Mouse (Mus musculus): Measurements from ENCODE around the gene Appl2. TPM values are rescaled to one million over a fixed set of nuclear protein-coding genes. Genes with fewer than 3 reads are reported as not detected.
A peak's percentile ranks its signal among the peaks of the same experiment; 100 is the strongest.

Appl2 gene
- polyA plus RNA-seq, 1 experiment from 2014 or later, result 29.9 TPM

DNA sequence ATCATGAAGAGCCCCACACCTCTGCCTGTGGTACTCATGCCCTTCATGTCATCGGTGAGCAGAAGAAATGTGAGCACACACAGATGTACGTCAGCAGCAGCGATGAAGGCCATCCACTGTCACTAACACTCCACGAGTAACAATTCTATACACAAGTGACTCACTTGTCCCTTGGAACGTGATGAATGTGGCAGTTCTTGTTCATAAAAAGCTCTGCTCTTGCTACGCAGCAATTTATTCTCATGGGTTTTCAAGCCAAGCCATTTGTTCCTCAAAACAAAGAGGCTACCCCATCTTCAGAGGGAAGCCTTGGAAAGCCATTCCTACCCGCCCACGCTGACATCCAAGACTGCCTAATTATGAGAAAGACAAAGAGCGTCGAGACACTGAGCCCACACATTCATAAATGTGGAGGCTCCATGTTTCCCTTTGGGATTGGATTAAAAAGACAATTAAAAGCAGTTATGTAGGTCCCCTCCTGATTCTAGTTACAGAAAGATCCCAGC is 8.6 kb downstream of the Appl2 start:
- Histone ChIP-seq H3K9ac (ENCODE audit: low read depth, low read length) (no peak overlapping the region), H3K27ac (ENCODE audit: low read depth, low read length) (no peak overlapping the region), H3K9me3 (ENCODE audit: control insufficient read depth, low read length) (no peaks in the 10 kb centered on the region), H3K4me3 (ENCODE audit: low read depth, low read length) (no peak overlapping the region), H3K36me3 (ENCODE audit: control insufficient read depth, insufficient read depth, low read length) (no peaks in the 10 kb centered on the region), H3K4me1 (replicated peaks; ENCODE audit: control insufficient read depth, insufficient read depth, low read length) (peaks cover 28% of the 10 kb centered on the region), H3K27me3 (replicated peaks; ENCODE audit: control insufficient read depth, insufficient read depth, low read length) (no peaks in the 10 kb centered on the region), H3K4me2 (no peak overlapping the region)
- ATAC-seq (replicated peaks; ENCODE audit: low FRiP score) (no peak), DNase-seq (ENCODE audit: low spot score) (no peak)
- WGBS, result 89% methylated on average over 10 of the region's 10 CpGs

DNA sequence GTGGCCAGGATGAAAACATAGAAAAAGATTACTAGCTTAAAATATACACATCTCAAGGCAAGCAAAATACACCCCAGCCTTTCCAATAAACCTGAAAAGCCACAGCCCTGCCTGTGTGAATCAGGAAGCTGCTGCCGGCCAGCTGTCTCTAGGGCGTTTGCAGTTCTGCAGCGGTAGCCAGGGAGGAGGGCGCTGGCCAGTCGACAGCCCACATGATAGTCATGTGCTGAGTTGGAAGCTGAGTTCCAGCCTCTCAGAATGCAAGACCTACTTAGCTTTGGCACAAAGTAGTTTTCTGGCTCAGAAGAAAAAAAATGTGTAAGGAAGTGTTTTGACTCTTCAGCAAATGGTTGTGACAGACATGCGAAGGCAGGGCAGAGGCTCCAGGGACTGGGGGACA is 11.2 kb downstream of the Appl2 start:
- WGBS, result 17% methylated on average over 6 of the region's 6 CpGs
- Histone ChIP-seq H3K27me3 (replicated peaks; ENCODE audit: control insufficient read depth, insufficient read depth, low read length) (no peaks in the 10 kb centered on the region), H3K4me3 (ENCODE audit: low read depth, low read length) (no peak overlapping the region), H3K4me2 (no peak overlapping the region), H3K9me3 (ENCODE audit: control insufficient read depth, low read length) (no peaks in the 10 kb centered on the region), H3K9ac (ENCODE audit: low read depth, low read length) (no peak overlapping the region), H3K4me1 (replicated peaks; ENCODE audit: control insufficient read depth, insufficient read depth, low read length) (peaks cover 25% of the 10 kb centered on the region), H3K27ac (ENCODE audit: low read depth, low read length) (no peak overlapping the region), H3K36me3 (ENCODE audit: control insufficient read depth, insufficient read depth, low read length) (no peaks in the 10 kb centered on the region)
- DNase-seq (ENCODE audit: low spot score), result no peak
- ATAC-seq (replicated peaks; ENCODE audit: low FRiP score), result 0 out of 2 replicates have a peak, but pooled peaks have one; percentile 52

DNA sequence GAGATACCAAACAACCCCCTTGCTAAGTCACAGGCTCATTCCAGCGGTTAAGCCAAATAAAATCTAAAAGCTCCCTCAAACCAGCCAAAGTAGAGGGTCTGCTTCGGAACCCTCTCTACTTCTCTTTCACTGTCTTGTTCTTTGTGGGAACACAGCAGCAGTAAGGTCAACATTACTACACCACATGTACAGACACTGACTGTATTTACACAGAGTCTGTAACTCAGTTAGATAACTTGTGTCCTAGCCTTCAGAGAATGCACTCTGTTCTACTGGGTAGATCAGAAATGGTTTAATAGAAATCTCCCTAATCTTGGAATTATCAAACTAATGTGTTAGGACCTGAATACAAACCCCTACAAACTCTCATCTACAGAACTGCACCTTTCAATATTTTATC is 12.3 kb downstream of the Appl2 start:
- ATAC-seq (replicated peaks; ENCODE audit: low FRiP score), result no peak
- Histone ChIP-seq H3K27me3 (replicated peaks; ENCODE audit: control insufficient read depth, insufficient read depth, low read length) (no peaks in the 10 kb centered on the region), H3K4me3 (ENCODE audit: low read depth, low read length) (no peak overlapping the region), H3K9ac (ENCODE audit: low read depth, low read length) (no peak overlapping the region), H3K27ac (ENCODE audit: low read depth, low read length) (no peak overlapping the region), H3K4me2 (no peak overlapping the region), H3K36me3 (ENCODE audit: control insufficient read depth, insufficient read depth, low read length) (no peaks in the 10 kb centered on the region; the same call in 1 of the 2 replicates), H3K9me3 (ENCODE audit: control insufficient read depth, low read length) (no peaks in the 10 kb centered on the region), H3K4me1 (replicated peaks; ENCODE audit: control insufficient read depth, insufficient read depth, low read length) (peaks cover 25% of the 10 kb centered on the region)
- WGBS, result 78% methylated on average over 2 of the region's 2 CpGs
- no peak for DNase-seq (ENCODE audit: low spot score)

DNA sequence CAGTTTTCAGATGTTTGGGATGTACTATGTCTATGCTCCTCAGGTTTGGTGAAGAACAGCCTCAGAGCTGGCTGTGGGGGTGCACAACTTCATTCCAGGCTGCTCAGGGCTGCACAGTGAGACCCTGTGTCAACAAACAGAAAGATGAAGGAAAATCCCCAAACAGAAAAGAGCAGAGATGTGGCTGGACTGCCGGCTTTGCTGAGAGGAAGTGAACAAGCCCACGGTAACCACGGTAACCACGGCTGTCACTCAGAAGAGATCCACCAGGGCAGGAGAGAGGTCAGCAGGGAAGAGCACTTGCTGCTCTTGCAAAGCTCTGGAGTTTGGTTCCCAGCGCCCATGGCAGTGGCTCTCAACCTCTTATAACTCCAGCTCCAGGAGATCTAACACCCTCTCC is 14.1 kb downstream of the Appl2 start:
- H3K9ac ChIP-seq (ENCODE audit: low read depth, low read length), result no peak overlapping the region
- H3K27me3 ChIP-seq (replicated peaks; ENCODE audit: control insufficient read depth, insufficient read depth, low read length), result no peaks in the 10 kb centered on the region
- 14% methylated on average over 5 of the region's 5 CpGs for WGBS
- H3K9me3 ChIP-seq (ENCODE audit: control insufficient read depth, low read length), result no peaks in the 10 kb centered on the region
- no peak overlapping the region for H3K4me3 ChIP-seq (ENCODE audit: low read depth, low read length)
- peaks cover 25% of the 10 kb centered on the region for H3K4me1 ChIP-seq (replicated peaks; ENCODE audit: control insufficient read depth, insufficient read depth, low read length)
- H3K27ac ChIP-seq (ENCODE audit: low read depth, low read length), result no peak overlapping the region
- H3K4me2 ChIP-seq, result no peak overlapping the region; the same call in 1 of the 2 replicates
- DNase-seq (ENCODE audit: low spot score) (no peak), ATAC-seq (replicated peaks; ENCODE audit: low FRiP score) (no peak)
- H3K36me3 ChIP-seq (ENCODE audit: control insufficient read depth, insufficient read depth, low read length), result no peaks in the 10 kb centered on the region; the same call in 1 of the 2 replicates

GRCm38 (mm10) chr10:83632806-83633374 is 15.6 kb downstream of the Appl2 start:
- Histone ChIP-seq H3K4me3 (ENCODE audit: low read depth, low read length) (no peak overlapping the region), H3K9ac (ENCODE audit: low read depth, low read length) (no peak overlapping the region), H3K4me1 (replicated peaks; ENCODE audit: control insufficient read depth, insufficient read depth, low read length) (peaks cover 25% of the 10 kb centered on the region), H3K27me3 (replicated peaks; ENCODE audit: control insufficient read depth, insufficient read depth, low read length) (no peaks in the 10 kb centered on the region), H3K9me3 (ENCODE audit: control insufficient read depth, low read length) (no peaks in the 10 kb centered on the region), H3K36me3 (ENCODE audit: control insufficient read depth, insufficient read depth, low read length) (peaks cover 4% of the 10 kb centered on the region; the same call in 1 of the 2 replicates), H3K4me2 (no peak overlapping the region), H3K27ac (ENCODE audit: low read depth, low read length) (no peak overlapping the region)
- no peak for ATAC-seq (replicated peaks; ENCODE audit: low FRiP score)
- DNase-seq (ENCODE audit: low spot score), result no peak
- 80% methylated on average over 7 of the region's 7 CpGs for WGBS

- H3K4me3 ChIP-seq (ENCODE audit: low read depth, low read length), result no peak overlapping the region
- peaks cover 18% of the 10 kb centered on the region for H3K4me1 ChIP-seq (replicated peaks; ENCODE audit: control insufficient read depth, insufficient read depth, low read length)
- no peak overlapping the region for H3K27ac ChIP-seq (ENCODE audit: low read depth, low read length)
- DNase-seq (ENCODE audit: low spot score) (no peak), ATAC-seq (replicated peaks; ENCODE audit: low FRiP score) (no peak)
- WGBS, result 85% methylated on average over 10 of the region's 10 CpGs
- H3K27me3 ChIP-seq (replicated peaks; ENCODE audit: control insufficient read depth, insufficient read depth, low read length), result no peaks in the 10 kb centered on the region
- no peak overlapping the region for H3K9ac ChIP-seq (ENCODE audit: low read depth, low read length)
- H3K4me2 ChIP-seq, result no peak overlapping the region
- no peaks in the 10 kb centered on the region for H3K9me3 ChIP-seq (ENCODE audit: control insufficient read depth, low read length)
- H3K36me3 ChIP-seq (ENCODE audit: control insufficient read depth, insufficient read depth, low read length), result peaks cover 4% of the 10 kb centered on the region; the same call in 1 of the 2 replicates
Observed at GRCm38 (mm10) chr10:83631775-83632174, 16.8 kb downstream of the Appl2 start.

DNA sequence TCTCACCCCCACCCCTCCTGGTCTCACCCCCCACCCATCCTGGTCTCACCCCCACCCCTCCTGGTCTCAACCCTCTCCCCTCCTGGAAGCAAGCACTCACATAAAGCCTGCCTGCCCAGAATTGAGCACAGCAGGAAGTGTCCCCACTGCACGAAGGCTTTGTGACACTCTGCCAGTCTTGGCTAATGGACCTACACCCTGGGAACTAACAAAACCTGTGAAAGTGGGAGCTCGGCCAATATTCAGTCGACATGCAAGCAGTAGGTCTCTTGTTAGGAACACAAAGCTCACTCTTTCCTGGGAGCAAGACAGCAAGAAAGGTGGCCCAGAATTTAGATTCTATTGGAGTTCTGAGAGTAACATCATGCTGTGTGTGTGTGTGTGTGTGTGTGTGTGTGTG is 17.6 kb downstream of the Appl2 start:
- Histone ChIP-seq H3K4me2 (no peak overlapping the region), H3K9ac (ENCODE audit: low read depth, low read length) (no peak overlapping the region), H3K9me3 (ENCODE audit: control insufficient read depth, low read length) (no peaks in the 10 kb centered on the region), H3K27me3 (replicated peaks; ENCODE audit: control insufficient read depth, insufficient read depth, low read length) (no peaks in the 10 kb centered on the region), H3K4me1 (replicated peaks; ENCODE audit: control insufficient read depth, insufficient read depth, low read length) (peaks cover 17% of the 10 kb centered on the region), H3K27ac (ENCODE audit: low read depth, low read length) (no peak overlapping the region), H3K4me3 (ENCODE audit: low read depth, low read length) (no peak overlapping the region), H3K36me3 (ENCODE audit: control insufficient read depth, insufficient read depth, low read length) (peaks cover 4% of the 10 kb centered on the region; the same call in 1 of the 2 replicates)
- 67% methylated on average over 3 of the region's 3 CpGs for WGBS
- DNase-seq (ENCODE audit: low spot score) (no peak), ATAC-seq (replicated peaks; ENCODE audit: low FRiP score) (no peak)

GRCm38 (mm10) chr10:83629878-83630277 is 18.7 kb downstream of the Appl2 start:
- DNase-seq (ENCODE audit: low spot score), result no peak
- WGBS, result 94% methylated on average over 5 of the region's 5 CpGs
- Histone ChIP-seq H3K27me3 (replicated peaks; ENCODE audit: control insufficient read depth, insufficient read depth, low read length) (no peaks in the 10 kb centered on the region), H3K4me1 (replicated peaks; ENCODE audit: control insufficient read depth, insufficient read depth, low read length) (peaks cover 7% of the 10 kb centered on the region; the same call in 1 of the 2 replicates), H3K27ac (ENCODE audit: low read depth, low read length) (no peak overlapping the region), H3K36me3 (ENCODE audit: control insufficient read depth, insufficient read depth, low read length) (peaks cover 4% of the 10 kb centered on the region; the same call in 1 of the 2 replicates), H3K4me3 (ENCODE audit: low read depth, low read length) (no peak overlapping the region), H3K4me2 (no peak overlapping the region), H3K9ac (ENCODE audit: low read depth, low read length) (no peak overlapping the region), H3K9me3 (ENCODE audit: control insufficient read depth, low read length) (no peaks in the 10 kb centered on the region)
- no peak for ATAC-seq (replicated peaks; ENCODE audit: low FRiP score)

DNA sequence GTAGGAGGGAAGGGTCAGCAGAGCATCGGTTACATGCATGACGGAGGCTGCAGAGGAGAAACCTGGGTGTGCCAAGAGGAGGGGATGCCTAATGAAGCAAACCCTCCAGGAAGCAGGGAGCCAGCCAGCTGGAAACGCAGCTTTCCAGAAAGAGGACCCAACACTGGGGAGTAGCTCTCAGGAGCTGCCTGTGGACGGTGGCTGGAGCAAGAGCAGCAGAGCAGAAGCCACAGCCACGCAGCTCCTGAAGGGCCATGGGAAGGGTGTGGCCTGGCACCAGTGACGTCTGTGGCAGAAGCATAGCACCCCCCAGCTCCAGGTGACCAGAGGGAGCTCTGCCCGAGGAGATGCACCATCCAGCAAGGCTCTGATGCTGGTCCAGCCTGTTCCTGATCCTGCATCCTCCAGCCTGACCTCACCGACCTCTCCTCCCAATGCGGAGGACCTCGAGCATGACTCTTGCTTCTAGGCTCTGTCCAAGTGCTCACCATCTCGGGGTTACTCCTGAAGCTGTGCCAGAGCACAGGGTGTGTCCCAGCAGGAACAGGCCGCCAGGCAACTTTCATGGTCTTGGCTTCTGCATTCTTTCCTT is 19.3 kb downstream of the Appl2 start:
- Histone ChIP-seq H3K9me3 (ENCODE audit: control insufficient read depth, low read length) (no peaks in the 10 kb centered on the region), H3K36me3 (ENCODE audit: control insufficient read depth, insufficient read depth, low read length) (peaks cover 4% of the 10 kb centered on the region; the same call in 1 of the 2 replicates), H3K9ac (ENCODE audit: low read depth, low read length) (no peak overlapping the region), H3K4me1 (replicated peaks; ENCODE audit: control insufficient read depth, insufficient read depth, low read length) (peaks cover under 1% of the 10 kb centered on the region; the same call in 1 of the 2 replicates), H3K4me3 (ENCODE audit: low read depth, low read length) (no peak overlapping the region), H3K27me3 (replicated peaks; ENCODE audit: control insufficient read depth, insufficient read depth, low read length) (no peaks in the 10 kb centered on the region), H3K27ac (ENCODE audit: low read depth, low read length) (no peak overlapping the region), H3K4me2 (no peak overlapping the region)
- DNase-seq (ENCODE audit: low spot score), result no peak
- no peak for ATAC-seq (replicated peaks; ENCODE audit: low FRiP score)
- 79% methylated on average over 12 of the region's 12 CpGs for WGBS

All from liver, embryonic 11.5 days (tissue).